Mouse (Mus musculus) C2C12 (cell line): ENCODE measurements around the gene Cwf19l2.

Source experiments
- CEBPB ChIP-seq: IDR thresholded peaks from one replicate; pipeline ENCODE4 v1.6.1; 2011; ENCODE audit warnings: low read depth, mild to moderate bottlenecking, control low read depth, moderate library complexity
- CTCF ChIP-seq: IDR thresholded peaks from one replicate; pipeline ENCODE4 v1.5.1; 2011; ENCODE audit not compliant: control insufficient read depth, insufficient read depth, insufficient read length
- USF1 ChIP-seq: IDR thresholded peaks from one replicate; pipeline ENCODE4 v1.6.1; 2011; ENCODE audit warnings: low read depth, mild to moderate bottlenecking, control low read depth, moderate library complexity

DNA sequence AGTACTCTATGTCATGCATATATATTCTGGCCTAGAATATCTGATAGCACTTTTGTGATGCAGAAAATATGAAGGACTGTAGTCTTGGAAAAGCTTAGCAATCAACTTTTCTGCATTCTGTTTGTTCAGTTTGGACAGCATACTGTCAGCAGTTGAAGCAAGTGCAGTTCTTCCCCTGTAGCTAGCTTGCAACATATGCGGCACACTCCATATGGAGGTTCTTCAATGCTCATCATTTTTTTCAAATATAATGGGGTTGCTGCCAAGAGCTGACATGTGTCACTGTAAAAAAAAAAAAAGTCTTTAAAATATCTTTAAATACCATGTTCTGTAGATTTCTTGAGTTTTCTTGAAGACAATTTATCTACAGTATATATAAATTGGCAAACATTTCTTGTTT, 115.8 kb downstream of the Cwf19l2 start:
- TF ChIP-seq CEBPB (no peak), CTCF (no peak), USF1 (no peak)
